Mouse (Mus musculus) spleen, adult 2 months (tissue): ENCODE results near the gene Ube3b. TPM values are rescaled to one million over a fixed set of nuclear protein-coding genes. Genes with fewer than 3 reads are reported as not detected.

ENCODE experiments used
- DNase-seq, 2 experiments: peaks; one replicate each; pipeline versions ENCODE4 v3.0.0 to v3.0.0-alpha.2; 2012 to 2021; ENCODE audit warnings: low spot score in 2 of 2, low read depth in 1 of 2
- H3K27ac ChIP-seq: fragments of 200-500 bp; 2 replicates; pipeline ENCODE4 v1.5.1; 2012; ENCODE audit warnings: low read length, inconsistent platforms; ENCODE audit not compliant: insufficient read depth
- H3K27me3 ChIP-seq: fragments of 200-500 bp; 2 replicates; pipeline ENCODE4 v1.6.1; 2012; ENCODE audit warnings: mild to moderate bottlenecking, moderate library complexity, low read length, inconsistent platforms; ENCODE audit not compliant: control insufficient read depth, insufficient read depth
- H3K36me3 ChIP-seq: fragments of 200-500 bp; 2 replicates; pipeline ENCODE4 v1.6.1; 2012; ENCODE audit warnings: mild to moderate bottlenecking, low read length, inconsistent platforms; ENCODE audit not compliant: control insufficient read depth, insufficient read depth
- H3K4me1 ChIP-seq: fragments of 200-500 bp; 2 replicates; pipeline ENCODE4 v1.6.1; 2011; ENCODE audit warnings: inconsistent platforms; ENCODE audit not compliant: control insufficient read depth, insufficient read depth, insufficient read length
- H3K4me3 ChIP-seq: fragments of 200-500 bp; 2 replicates; pipeline ENCODE4 v1.5.1; 2011; ENCODE audit warnings: mild to moderate bottlenecking, inconsistent platforms; ENCODE audit not compliant: insufficient read depth, insufficient read length; ENCODE audit errors: extremely low read depth
- CTCF ChIP-seq: fragments of 200-500 bp; IDR thresholded peaks from 2 replicates; pipeline ENCODE4 v1.5.1; 2011; ENCODE audit warnings: mild to moderate bottlenecking, inconsistent platforms; ENCODE audit not compliant: insufficient read depth, insufficient read length, insufficient replicate concordance; ENCODE audit errors: extremely low read depth
- POLR2A ChIP-seq: fragments of 200-500 bp; IDR thresholded peaks from 2 replicates; pipeline ENCODE4 v1.6.1; 2011; ENCODE audit warnings: low read depth, low read length, inconsistent platforms
- WGBS: fragments of 180-500 bp; shearing (Covaris S2); methylation state at CpG from one replicate; pipeline ENCODE4 v1.1.7; 2018; 5-methylcytosine and 5-hydroxymethylcytosine counted together
- polyA plus RNA-seq: library from polyadenylated mRNA; depleted of rRNA; stranded (reverse); fragments of >200 nt; gene quantifications from 2 replicates; pipeline ENCODE4 v1.2.3, GENCODE M21; 2012

The Ube3b gene
- polyA plus RNA-seq, 1 experiment: 44.4 TPM

- 96% methylated on average over 11 of the region's 11 CpGs for WGBS
- Histone ChIP-seq H3K27me3 (no peaks in the 10 kb centered on the region), H3K4me1 (no peaks in the 10 kb centered on the region), H3K36me3 (peaks cover 87% of the 10 kb centered on the region), H3K4me3 (no peak overlapping the region), H3K27ac (no peak overlapping the region)
- TF ChIP-seq CTCF: no peak
- TF ChIP-seq POLR2A: no peak
- DNase-seq: no peak
These were observed 28.4 kb downstream of the Ube3b start for GRCm38 (mm10) chr5:114408846-114409245.

- Histone ChIP-seq H3K36me3 (peaks cover 77% of the 10 kb centered on the region), H3K4me1 (no peaks in the 10 kb centered on the region), H3K27me3 (no peaks in the 10 kb centered on the region), H3K27ac (no peak overlapping the region), H3K4me3 (no peak overlapping the region)
- no peak for TF ChIP-seq POLR2A
- TF ChIP-seq CTCF: no peak
- DNase-seq: no peak
- 92% methylated on average over 13 of the region's 13 CpGs for WGBS
These were observed 30.0 kb downstream of the Ube3b start for GRCm38 (mm10) chr5:114410429-114410828.

- H3K4me3 ChIP-seq: no peak overlapping the region
- no peaks in the 10 kb centered on the region for H3K27me3 ChIP-seq
- WGBS: 94% methylated on average over 23 of the region's 23 CpGs
- peaks cover 71% of the 10 kb centered on the region for H3K36me3 ChIP-seq
- H3K4me1 ChIP-seq: no peaks in the 10 kb centered on the region
- no peak for TF ChIP-seq CTCF
- no peak for TF ChIP-seq POLR2A
- no peak for DNase-seq
- H3K27ac ChIP-seq: no peak overlapping the region
These were observed 32.1 kb downstream of the Ube3b start for GRCm38 (mm10) chr5:114412361-114412998.

- Histone ChIP-seq H3K27me3 (no peaks in the 10 kb centered on the region), H3K27ac (no peak overlapping the region), H3K36me3 (peaks cover 65% of the 10 kb centered on the region), H3K4me3 (no peak overlapping the region), H3K4me1 (no peaks in the 10 kb centered on the region)
- DNase-seq: no peak
- 91% methylated on average over 16 of the region's 16 CpGs for WGBS
- no peak for TF ChIP-seq CTCF
- no peak for TF ChIP-seq POLR2A
These were observed 32.8 kb downstream of the Ube3b start for GRCm38 (mm10) chr5:114413067-114413735.

GRCm38 (mm10) chr5:114415606-114416005 is 35.2 kb downstream of the Ube3b start:
- no peak overlapping the region for H3K27ac ChIP-seq
- H3K4me1 ChIP-seq: no peaks in the 10 kb centered on the region
- no peak overlapping the region for H3K4me3 ChIP-seq
- peaks cover 62% of the 10 kb centered on the region for H3K36me3 ChIP-seq
- no peaks in the 10 kb centered on the region for H3K27me3 ChIP-seq
- 94% methylated on average over 5 of the region's 5 CpGs for WGBS
- TF ChIP-seq CTCF (no peak), POLR2A (no peak)
- DNase-seq: no peak

- Histone ChIP-seq H3K4me3 (no peak overlapping the region), H3K27ac (no peak overlapping the region), H3K27me3 (no peaks in the 10 kb centered on the region), H3K36me3 (peaks cover 50% of the 10 kb centered on the region), H3K4me1 (no peaks in the 10 kb centered on the region)
- WGBS: 65% methylated on average over 8 of the region's 8 CpGs
- DNase-seq: no peak
- TF ChIP-seq CTCF: no peak
- no peak for TF ChIP-seq POLR2A
These were observed 36.4 kb downstream of the Ube3b start for GRCm38 (mm10) chr5:114416855-114417254.

DNA sequence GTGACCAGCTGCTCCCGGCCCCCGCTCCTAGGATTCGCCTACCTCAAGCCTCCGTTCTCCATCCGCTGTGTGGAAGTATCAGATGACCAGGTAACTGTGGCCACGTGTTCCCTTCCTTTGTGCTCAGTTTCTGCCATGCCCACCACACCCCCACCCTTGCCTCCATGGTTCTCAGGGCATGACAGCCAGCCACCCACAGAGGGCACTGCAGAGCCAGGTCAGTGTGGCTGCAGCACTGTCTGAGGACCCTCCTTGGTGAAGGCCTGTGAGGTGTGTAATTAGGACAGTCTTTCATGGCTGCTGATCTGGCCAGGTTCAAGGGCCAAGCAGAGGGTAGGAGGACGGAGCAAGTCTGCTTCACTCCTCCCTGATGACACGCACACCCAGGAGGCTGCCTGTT is 38.1 kb downstream of the Ube3b start:
- H3K36me3 ChIP-seq: peaks cover 36% of the 10 kb centered on the region
- H3K27me3 ChIP-seq: no peaks in the 10 kb centered on the region
- TF ChIP-seq POLR2A: no peak
- no peak for TF ChIP-seq CTCF
- H3K4me1 ChIP-seq: no peaks in the 10 kb centered on the region
- DNase-seq: no peak
- 91% methylated on average over 8 of the region's 8 CpGs for WGBS
- H3K4me3 ChIP-seq: no peak overlapping the region
- H3K27ac ChIP-seq: no peak overlapping the region
